Mouse (Mus musculus): ENCODE data around the gene Fpr2. TPM values are rescaled to one million over a fixed set of nuclear protein-coding genes. Genes with fewer than 3 reads are reported as not detected.

Fpr2 gene
- polyA plus RNA-seq, 1 experiment from 2014 or later, result 0.14 TPM

GRCm38 (mm10) chr17:17849906-17850712, 37.5 kb upstream of the Fpr2 start:
- H3K9me3 ChIP-seq (ENCODE audit: low read length), result no peaks in the 10 kb centered on the region
- H3K4me3 ChIP-seq (ENCODE audit: low read length), result peak overlapping the region; percentile 17
- WGBS, result 20% methylated on average over 55 of the region's 55 CpGs
- no peaks in the 10 kb centered on the region for H3K4me1 ChIP-seq (ENCODE audit: insufficient read depth, low read length)
- ATAC-seq (ENCODE audit: low FRiP score, low TSS enrichment), result peak; percentile 55
- no peak overlapping the region for H3K27ac ChIP-seq (ENCODE audit: low read length)
- H3K36me3 ChIP-seq (ENCODE audit: insufficient read depth, low read length), result 0 out of 2 replicates have a peak, but pooled peaks cover 5% of the 10 kb centered on the region
- peak overlapping the region; percentile 43 for H3K4me2 ChIP-seq (replicated peaks; ENCODE audit: low read depth, low read length)
- H3K27me3 ChIP-seq (ENCODE audit: insufficient read depth, low read length), result no peaks in the 10 kb centered on the region; the same call in 1 of the 2 replicates
- no peak overlapping the region for H3K9ac ChIP-seq (replicated peaks; ENCODE audit: low read length)

- Histone ChIP-seq H3K27me3 (ENCODE audit: insufficient read depth, low read length) (no peaks in the 10 kb centered on the region), H3K27ac (ENCODE audit: low read length) (no peak within 1 kb of the TSS), H3K9ac (replicated peaks; ENCODE audit: low read length) (no peak within 1 kb of the TSS), H3K4me3 (ENCODE audit: low read length) (no peak within 1 kb of the TSS), H3K9me3 (ENCODE audit: low read length) (no peaks in the 10 kb centered on the region), H3K36me3 (ENCODE audit: insufficient read depth, low read length) (no peaks in the 10 kb centered on the region), H3K4me1 (ENCODE audit: insufficient read depth, low read length) (no peaks in the 10 kb centered on the region), H3K4me2 (replicated peaks; ENCODE audit: low read depth, low read length) (no peak within 1 kb of the TSS)
- WGBS, result 30% methylated on average over 8 of the region's 8 CpGs
- ATAC-seq (ENCODE audit: low FRiP score, low TSS enrichment), result peak; percentile 31; the same call in 1 of the 2 replicates
Observed at GRCm38 (mm10) chr17:17855064-17855838, 32.4 kb upstream of the Fpr2 start, which contains the start of gene Has1. Gene Has1 (minus strand): TSS chr17:17855205.

GRCm38 (mm10) chr17:17856612-17857011, 31.0 kb upstream of the Fpr2 start:
- 53% methylated on average over 1 of the region's 1 CpGs for WGBS
- Histone ChIP-seq H3K27me3 (ENCODE audit: insufficient read depth, low read length) (no peaks in the 10 kb centered on the region), H3K9ac (replicated peaks; ENCODE audit: low read length) (no peak overlapping the region), H3K9me3 (ENCODE audit: low read length) (no peaks in the 10 kb centered on the region), H3K4me2 (replicated peaks; ENCODE audit: low read depth, low read length) (no peak overlapping the region), H3K4me1 (ENCODE audit: insufficient read depth, low read length) (no peaks in the 10 kb centered on the region), H3K36me3 (ENCODE audit: insufficient read depth, low read length) (no peaks in the 10 kb centered on the region), H3K4me3 (ENCODE audit: low read length) (no peak overlapping the region), H3K27ac (ENCODE audit: low read length) (no peak overlapping the region)
- no peak for ATAC-seq (ENCODE audit: low FRiP score, low TSS enrichment)

- H3K4me1 ChIP-seq (ENCODE audit: insufficient read depth, low read length), result no peaks in the 10 kb centered on the region
- H3K4me2 ChIP-seq (replicated peaks; ENCODE audit: low read depth, low read length), result no peak overlapping the region
- no peaks in the 10 kb centered on the region for H3K27me3 ChIP-seq (ENCODE audit: insufficient read depth, low read length)
- H3K9ac ChIP-seq (replicated peaks; ENCODE audit: low read length), result no peak overlapping the region
- WGBS, result 67% methylated on average over 1 of the region's 1 CpGs
- H3K27ac ChIP-seq (ENCODE audit: low read length), result no peak overlapping the region
- no peak overlapping the region for H3K4me3 ChIP-seq (ENCODE audit: low read length)
- ATAC-seq (ENCODE audit: low FRiP score, low TSS enrichment), result no peak
- H3K9me3 ChIP-seq (ENCODE audit: low read length), result no peaks in the 10 kb centered on the region
- H3K36me3 ChIP-seq (ENCODE audit: insufficient read depth, low read length), result no peaks in the 10 kb centered on the region
Observed at GRCm38 (mm10) chr17:17857446-17857845, 30.2 kb upstream of the Fpr2 start.

- no peaks in the 10 kb centered on the region for H3K4me1 ChIP-seq (ENCODE audit: insufficient read depth, low read length)
- 0 out of 2 replicates have a peak, but pooled peaks cover 8% of the 10 kb centered on the region for H3K36me3 ChIP-seq (ENCODE audit: insufficient read depth, low read length)
- no peaks in the 10 kb centered on the region for H3K9me3 ChIP-seq (ENCODE audit: low read length)
- no peaks in the 10 kb centered on the region for H3K27me3 ChIP-seq (ENCODE audit: insufficient read depth, low read length)
- no peak overlapping the region for H3K9ac ChIP-seq (replicated peaks; ENCODE audit: low read length)
- no peak overlapping the region for H3K4me3 ChIP-seq (ENCODE audit: low read length)
- no peak overlapping the region for H3K27ac ChIP-seq (ENCODE audit: low read length)
- no peak overlapping the region for H3K4me2 ChIP-seq (replicated peaks; ENCODE audit: low read depth, low read length)
- no peak for ATAC-seq (ENCODE audit: low FRiP score, low TSS enrichment)
- 88% methylated on average over 3 of the region's 3 CpGs for WGBS
Observed at GRCm38 (mm10) chr17:17860110-17860509, 27.5 kb upstream of the Fpr2 start.

GRCm38 (mm10) chr17:17862360-17862759, 25.3 kb upstream of the Fpr2 start:
- Histone ChIP-seq H3K27ac (ENCODE audit: low read length) (no peak overlapping the region), H3K4me1 (ENCODE audit: insufficient read depth, low read length) (no peaks in the 10 kb centered on the region), H3K4me2 (replicated peaks; ENCODE audit: low read depth, low read length) (no peak overlapping the region), H3K27me3 (ENCODE audit: insufficient read depth, low read length) (no peaks in the 10 kb centered on the region), H3K9me3 (ENCODE audit: low read length) (no peaks in the 10 kb centered on the region), H3K4me3 (ENCODE audit: low read length) (no peak overlapping the region), H3K36me3 (ENCODE audit: insufficient read depth, low read length) (0 out of 2 replicates have a peak, but pooled peaks cover 8% of the 10 kb centered on the region), H3K9ac (replicated peaks; ENCODE audit: low read length) (no peak overlapping the region)
- 38% methylated on average over 1 of the region's 1 CpGs for WGBS
- ATAC-seq (ENCODE audit: low FRiP score, low TSS enrichment), result no peak

- Histone ChIP-seq H3K9ac (replicated peaks; ENCODE audit: low read length) (no peak overlapping the region), H3K27me3 (ENCODE audit: insufficient read depth, low read length) (no peaks in the 10 kb centered on the region), H3K27ac (ENCODE audit: low read length) (no peak overlapping the region), H3K9me3 (ENCODE audit: low read length) (no peaks in the 10 kb centered on the region), H3K4me1 (ENCODE audit: insufficient read depth, low read length) (no peaks in the 10 kb centered on the region), H3K36me3 (ENCODE audit: insufficient read depth, low read length) (0 out of 2 replicates have a peak, but pooled peaks cover 8% of the 10 kb centered on the region), H3K4me3 (ENCODE audit: low read length) (no peak overlapping the region), H3K4me2 (replicated peaks; ENCODE audit: low read depth, low read length) (no peak overlapping the region)
- ATAC-seq (ENCODE audit: low FRiP score, low TSS enrichment), result no peak
- WGBS, result 66% methylated on average over 2 of the region's 2 CpGs
Observed at GRCm38 (mm10) chr17:17865168-17865567, 22.5 kb upstream of the Fpr2 start.

- no peaks in the 10 kb centered on the region for H3K4me1 ChIP-seq (ENCODE audit: insufficient read depth, low read length)
- H3K36me3 ChIP-seq (ENCODE audit: insufficient read depth, low read length), result 0 out of 2 replicates have a peak, but pooled peaks cover 8% of the 10 kb centered on the region
- WGBS, result 87% methylated on average over 11 of the region's 11 CpGs
- H3K4me2 ChIP-seq (replicated peaks; ENCODE audit: low read depth, low read length), result no peak overlapping the region
- no peaks in the 10 kb centered on the region for H3K27me3 ChIP-seq (ENCODE audit: insufficient read depth, low read length)
- H3K9ac ChIP-seq (replicated peaks; ENCODE audit: low read length), result no peak overlapping the region
- ATAC-seq (ENCODE audit: low FRiP score, low TSS enrichment), result no peak
- H3K4me3 ChIP-seq (ENCODE audit: low read length), result no peak overlapping the region
- H3K27ac ChIP-seq (ENCODE audit: low read length), result no peak overlapping the region
- H3K9me3 ChIP-seq (ENCODE audit: low read length), result no peaks in the 10 kb centered on the region
Observed at GRCm38 (mm10) chr17:17866801-17867469, 20.7 kb upstream of the Fpr2 start.

GRCm38 (mm10) chr17:17870892-17871550, 16.6 kb upstream of the Fpr2 start:
- no peak overlapping the region for H3K4me3 ChIP-seq (ENCODE audit: low read length)
- H3K27ac ChIP-seq (ENCODE audit: low read length), result no peak overlapping the region
- H3K9ac ChIP-seq (replicated peaks; ENCODE audit: low read length), result no peak overlapping the region
- no peak overlapping the region for H3K4me2 ChIP-seq (replicated peaks; ENCODE audit: low read depth, low read length)
- no peaks in the 10 kb centered on the region for H3K4me1 ChIP-seq (ENCODE audit: insufficient read depth, low read length)
- no peaks in the 10 kb centered on the region for H3K9me3 ChIP-seq (ENCODE audit: low read length)
- ATAC-seq (ENCODE audit: low FRiP score, low TSS enrichment), result no peak
- H3K27me3 ChIP-seq (ENCODE audit: insufficient read depth, low read length), result no peaks in the 10 kb centered on the region
- 82% methylated on average over 2 of the region's 2 CpGs for WGBS
- no peaks in the 10 kb centered on the region for H3K36me3 ChIP-seq (ENCODE audit: insufficient read depth, low read length)
